Mouse (Mus musculus) midbrain, embryonic 14.5 days (tissue): ENCODE measurements around the gene Slc5a2. TPM values are rescaled to one million over a fixed set of nuclear protein-coding genes. Genes with fewer than 3 reads are reported as not detected.
A peak's percentile ranks its signal among the peaks of the same experiment; 100 is the strongest.

Source experiments
- ATAC-seq: fragments of 200-750 bp; cut with Nextera tagmentation; 2 replicates; pipeline ENCODE4 v1.8.0; 2017; ENCODE audit warnings: moderate number of reproducible peaks, moderate library complexity; ENCODE audit not compliant: low FRiP score, low TSS enrichment
- DNase-seq: peaks from one replicate; pipeline ENCODE4 v3.0.0-alpha.2; 2015
- H3K27ac ChIP-seq: fragments of 300-500 bp; sonication (generic); replicated peaks from 2 replicates; pipeline ENCODE4 v1.5.1; 2014; ENCODE audit warnings: mild to moderate bottlenecking, low read depth, low read length, moderate library complexity
- H3K27me3 ChIP-seq: fragments of 300-500 bp; sonication (generic); 2 replicates; pipeline ENCODE4 v1.6.1; 2014; ENCODE audit warnings: low read length, control low read depth, mixed read lengths; ENCODE audit not compliant: control insufficient read depth, insufficient read depth
- H3K36me3 ChIP-seq: fragments of 300-500 bp; sonication (generic); 2 replicates; pipeline ENCODE4 v1.6.1; 2014; ENCODE audit warnings: low read length, control low read depth; ENCODE audit not compliant: control insufficient read depth, insufficient read depth
- H3K4me1 ChIP-seq: fragments of 300-500 bp; sonication (generic); 2 replicates; pipeline ENCODE4 v1.6.1; 2014; ENCODE audit warnings: mild to moderate bottlenecking, antibody characterized with exemption, low read length, control low read depth; ENCODE audit not compliant: control insufficient read depth, insufficient read depth
- H3K4me2 ChIP-seq: fragments of 300-500 bp; sonication (generic); 2 replicates; pipeline ENCODE4 v1.6.1; 2014; ENCODE audit warnings: mild to moderate bottlenecking, low read length, moderate library complexity
- H3K4me3 ChIP-seq: fragments of 300-500 bp; sonication (generic); replicated peaks from 2 replicates; pipeline ENCODE4 v1.5.1; 2014; ENCODE audit warnings: low read depth, low read length
- H3K9ac ChIP-seq: fragments of 300-500 bp; sonication (generic); replicated peaks from 2 replicates; pipeline ENCODE4 v1.6.1; 2014; ENCODE audit warnings: mild to moderate bottlenecking, low read length, moderate library complexity
- H3K9me3 ChIP-seq: fragments of 300-500 bp; sonication (generic); 2 replicates; pipeline ENCODE4 v1.6.1; 2016; ENCODE audit warnings: low read length, control low read depth, mixed read lengths; ENCODE audit not compliant: control insufficient read depth
- WGBS: fragments of 180-500 bp; shearing (Covaris S2); extraction: QIAGEN DNeasy Blood & Tissue Kit; methylation state at CpG from one replicate; pipeline ENCODE4 v1.1.7; 2014; 5-methylcytosine and 5-hydroxymethylcytosine counted together
- polyA plus RNA-seq: library from polyadenylated mRNA; unstranded; fragments of >200 nt; fragmentation: Nextera tagmentation; extraction: Ambion mirVana; gene quantifications from 2 replicates; pipeline ENCODE4 v1.2.1, GENCODE M21; 2014

Slc5a2 gene
- polyA plus RNA-seq, 1 experiment from 2014 or later = not detected

- under 1% methylated on average over 72 of the region's 72 CpGs for WGBS
- DNase-seq (peak; percentile 100), ATAC-seq (peak; percentile 93)
- no peaks in the 10 kb centered on the region for H3K9me3 ChIP-seq
- H3K27me3 ChIP-seq = no peaks in the 10 kb centered on the region
- peak within 1 kb of the TSS; percentile 97 for H3K27ac ChIP-seq
- peaks cover 12% of the 10 kb centered on the region for H3K4me1 ChIP-seq
- peaks cover 28% of the 10 kb centered on the region for H3K36me3 ChIP-seq
- peak within 1 kb of the TSS; percentile 67 for H3K4me3 ChIP-seq
- H3K9ac ChIP-seq = peak within 1 kb of the TSS; percentile 71
- peak within 1 kb of the TSS; percentile 89 for H3K4me2 ChIP-seq
Observed at GRCm38 (mm10) chr7:128237927-128238778, 27.3 kb upstream of the Slc5a2 start, which contains the start of gene 9130023H24Rik. Gene 9130023H24Rik, minus strand, starts transcription at chr7:128238031.

GRCm38 (mm10) chr7:128238991-128239390 lies 26.5 kb upstream of the Slc5a2 start:
- no peak overlapping the region for H3K9ac ChIP-seq
- H3K27ac ChIP-seq = no peak overlapping the region
- no peaks in the 10 kb centered on the region for H3K27me3 ChIP-seq
- DNase-seq (peak; percentile 59), ATAC-seq (no peak)
- H3K9me3 ChIP-seq = no peaks in the 10 kb centered on the region
- H3K4me3 ChIP-seq = peak overlapping the region; percentile 67
- WGBS = 23% methylated on average over 4 of the region's 4 CpGs
- H3K4me2 ChIP-seq = peak overlapping the region; percentile 63
- H3K36me3 ChIP-seq = peaks cover 31% of the 10 kb centered on the region
- H3K4me1 ChIP-seq = peaks cover 12% of the 10 kb centered on the region

GRCm38 (mm10) chr7:128240131-128240784 lies 25.2 kb upstream of the Slc5a2 start:
- H3K27me3 ChIP-seq = no peaks in the 10 kb centered on the region
- no peak for ATAC-seq

GRCm38 (mm10) chr7:128242331-128242730 lies 23.1 kb upstream of the Slc5a2 start:
- DNase-seq = no peak
- no peak overlapping the region for H3K4me3 ChIP-seq
- H3K9me3 ChIP-seq = no peaks in the 10 kb centered on the region

More at GRCm38 (mm10) chr7:128240131-128240784, 25.2 kb upstream of the Slc5a2 start:
- 95% methylated on average over 27 of the region's 27 CpGs for WGBS
- no peaks in the 10 kb centered on the region for H3K9me3 ChIP-seq
- H3K4me3 ChIP-seq = no peak overlapping the region
- no peak overlapping the region for H3K4me2 ChIP-seq
- H3K36me3 ChIP-seq = peaks cover 43% of the 10 kb centered on the region
- peaks cover 12% of the 10 kb centered on the region for H3K4me1 ChIP-seq
- DNase-seq = no peak
- no peak overlapping the region for H3K9ac ChIP-seq
- H3K27ac ChIP-seq = no peak overlapping the region

GRCm38 (mm10) chr7:128243921-128244320 lies 21.5 kb upstream of the Slc5a2 start:
- DNase-seq (no peak), ATAC-seq (no peak)
- Histone ChIP-seq H3K4me1 (peaks cover 10% of the 10 kb centered on the region), H3K27me3 (no peaks in the 10 kb centered on the region), H3K4me2 (no peak overlapping the region), H3K27ac (no peak overlapping the region), H3K9ac (no peak overlapping the region), H3K36me3 (peaks cover 43% of the 10 kb centered on the region), H3K9me3 (no peaks in the 10 kb centered on the region), H3K4me3 (no peak overlapping the region)
- WGBS = 50% methylated on average over 10 of the region's 10 CpGs

More at GRCm38 (mm10) chr7:128242331-128242730, 23.1 kb upstream of the Slc5a2 start:
- no peaks in the 10 kb centered on the region for H3K27me3 ChIP-seq
- H3K4me2 ChIP-seq = no peak overlapping the region
- WGBS = 96% methylated on average over 16 of the region's 16 CpGs
- ATAC-seq = no peak
- H3K27ac ChIP-seq = no peak overlapping the region
- H3K4me1 ChIP-seq = peaks cover 14% of the 10 kb centered on the region
- no peak overlapping the region for H3K9ac ChIP-seq
- H3K36me3 ChIP-seq = peaks cover 43% of the 10 kb centered on the region

- 80% methylated on average over 18 of the region's 18 CpGs for WGBS
- peaks cover 7% of the 10 kb centered on the region; the same call in 1 of the 2 replicates for H3K4me1 ChIP-seq
- H3K9ac ChIP-seq = no peak overlapping the region
Observed at GRCm38 (mm10) chr7:128244410-128245025, 20.9 kb upstream of the Slc5a2 start.

GRCm38 (mm10) chr7:128245547-128245946 lies 19.9 kb upstream of the Slc5a2 start:
- H3K9me3 ChIP-seq = no peaks in the 10 kb centered on the region
- 85% methylated on average over 4 of the region's 4 CpGs for WGBS
- peaks cover 7% of the 10 kb centered on the region; the same call in 1 of the 2 replicates for H3K4me1 ChIP-seq
- H3K4me3 ChIP-seq = no peak overlapping the region
- no peak overlapping the region for H3K4me2 ChIP-seq
- DNase-seq (no peak), ATAC-seq (no peak)
- H3K27ac ChIP-seq = no peak overlapping the region
- H3K27me3 ChIP-seq = no peaks in the 10 kb centered on the region
- H3K9ac ChIP-seq = no peak overlapping the region
- H3K36me3 ChIP-seq = peaks cover 37% of the 10 kb centered on the region

More at GRCm38 (mm10) chr7:128244410-128245025, 20.9 kb upstream of the Slc5a2 start:
- no peak overlapping the region for H3K27ac ChIP-seq
- DNase-seq (no peak), ATAC-seq (no peak)
- H3K4me3 ChIP-seq = no peak overlapping the region
- no peaks in the 10 kb centered on the region for H3K27me3 ChIP-seq
- no peaks in the 10 kb centered on the region for H3K9me3 ChIP-seq
- peaks cover 43% of the 10 kb centered on the region for H3K36me3 ChIP-seq
- H3K4me2 ChIP-seq = no peak overlapping the region
